Mouse (Mus musculus) ovary, adult 18-20 months (tissue): Measurements from ENCODE around the gene Oxa1l.

Experiments used
- DNase-seq: peaks from one replicate; pipeline ENCODE4 v3.0.0; 2022; ENCODE audit warnings: low spot score, mixed read lengths

The Oxa1l gene

DNA sequence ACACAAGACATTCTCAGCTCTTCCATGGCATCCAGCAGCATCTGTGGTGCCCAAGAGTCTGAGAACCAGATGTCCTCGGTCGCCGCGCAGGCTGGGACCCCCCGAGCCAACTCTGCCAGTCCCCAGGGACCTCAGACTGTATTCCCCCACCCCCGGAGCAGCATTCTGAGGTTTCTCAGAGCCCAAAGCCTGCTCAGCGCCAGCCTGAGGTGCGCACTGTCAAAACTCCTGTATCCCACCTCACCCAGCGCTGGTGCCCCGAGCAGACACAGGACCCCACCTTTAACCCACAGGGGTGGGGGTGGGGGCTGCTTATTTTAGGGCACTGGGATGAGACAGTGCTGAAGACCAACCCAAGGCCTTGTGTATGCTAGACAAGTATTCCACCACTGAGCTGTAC is 10.8 kb downstream of the Oxa1l start:
- no peak for DNase-seq

GRCm38 (mm10) chr14:54372923-54373322 is 12.3 kb downstream of the Oxa1l start:
- DNase-seq, result no peak

DNA sequence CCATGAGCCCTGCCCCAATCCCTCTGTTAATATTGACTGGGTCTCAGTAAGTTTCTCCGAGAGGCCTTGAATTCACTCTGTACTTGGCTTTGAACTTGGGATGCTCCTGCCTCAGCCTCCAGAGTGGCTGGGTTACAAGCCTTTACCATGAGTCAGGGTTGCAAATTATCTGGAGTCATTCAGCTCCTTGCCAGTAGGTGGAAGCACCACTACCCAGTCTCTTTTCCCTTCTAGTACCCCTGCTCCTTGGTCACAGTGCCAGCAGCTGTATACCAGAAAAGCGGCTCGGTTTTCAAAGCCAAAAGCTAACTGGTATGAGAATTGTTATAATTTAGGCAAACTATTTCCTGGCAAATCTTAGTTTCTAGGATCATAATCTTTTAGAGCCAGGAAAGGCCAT is 15.3 kb downstream of the Oxa1l start:
- no peak for DNase-seq

DNA sequence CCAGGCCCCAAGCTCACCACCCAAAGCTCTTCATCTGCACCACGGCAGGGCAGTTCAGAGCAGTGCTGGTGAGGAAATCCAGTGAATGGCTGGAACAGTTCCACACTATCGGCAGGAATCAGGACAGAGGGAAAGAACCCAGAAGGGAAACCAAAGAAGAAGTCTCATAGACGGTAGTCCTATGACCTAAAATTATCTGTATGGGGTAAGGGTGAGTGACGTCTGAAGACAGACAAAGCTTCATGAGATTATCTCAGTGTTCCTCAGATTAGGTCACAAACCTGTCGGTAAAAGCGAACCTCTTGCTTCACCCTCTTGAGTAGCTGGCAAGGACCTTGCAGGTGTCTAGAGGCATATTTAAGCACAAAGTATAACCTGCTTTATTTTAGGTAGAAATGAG is 16.5 kb downstream of the Oxa1l start:
- DNase-seq, result no peak

GRCm38 (mm10) chr14:54379571-54379970 is 18.9 kb downstream of the Oxa1l start:
- DNase-seq, result no peak

GRCm38 (mm10) chr14:54380616-54381015 is 20.0 kb downstream of the Oxa1l start:
- no peak for DNase-seq

DNA sequence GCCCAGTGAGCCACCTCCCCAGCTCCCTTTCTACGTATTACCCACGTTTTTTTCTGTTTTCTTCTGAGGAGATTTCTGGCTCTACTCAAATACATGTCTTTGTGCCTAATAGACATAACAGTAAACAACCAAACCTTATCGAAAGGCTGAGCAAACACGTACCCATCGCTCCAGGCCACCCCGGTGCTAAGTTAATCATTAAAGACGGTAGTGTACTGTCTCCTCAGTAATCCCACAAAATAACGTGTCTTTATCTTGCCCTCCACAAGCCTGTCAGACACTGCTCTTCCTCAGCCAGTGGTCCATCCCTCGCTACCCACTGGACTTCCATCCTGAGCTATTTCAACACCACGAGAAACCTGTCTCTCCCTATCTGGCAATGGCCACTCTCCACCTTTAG is 21.2 kb downstream of the Oxa1l start:
- DNase-seq, result no peak

DNA sequence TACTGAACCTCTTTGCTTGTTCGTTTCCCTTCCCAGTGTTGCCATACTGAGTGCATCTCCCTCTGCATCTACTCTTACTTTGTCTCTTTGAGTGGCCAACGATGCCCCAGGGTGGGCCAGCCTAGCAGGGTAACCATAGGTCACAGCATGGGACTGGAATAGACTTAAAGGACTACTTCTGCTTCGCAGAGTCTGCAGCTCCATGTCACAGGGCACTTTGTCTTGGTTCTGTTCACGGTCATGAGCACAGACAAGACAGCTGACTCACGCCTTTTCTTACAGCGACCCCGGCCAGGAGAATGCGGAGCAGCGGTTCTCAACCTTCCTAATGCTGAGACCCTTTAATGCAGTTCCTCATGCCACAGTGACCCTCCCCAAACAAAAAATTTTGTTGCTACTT is 22.0 kb downstream of the Oxa1l start:
- DNase-seq, result no peak

DNA sequence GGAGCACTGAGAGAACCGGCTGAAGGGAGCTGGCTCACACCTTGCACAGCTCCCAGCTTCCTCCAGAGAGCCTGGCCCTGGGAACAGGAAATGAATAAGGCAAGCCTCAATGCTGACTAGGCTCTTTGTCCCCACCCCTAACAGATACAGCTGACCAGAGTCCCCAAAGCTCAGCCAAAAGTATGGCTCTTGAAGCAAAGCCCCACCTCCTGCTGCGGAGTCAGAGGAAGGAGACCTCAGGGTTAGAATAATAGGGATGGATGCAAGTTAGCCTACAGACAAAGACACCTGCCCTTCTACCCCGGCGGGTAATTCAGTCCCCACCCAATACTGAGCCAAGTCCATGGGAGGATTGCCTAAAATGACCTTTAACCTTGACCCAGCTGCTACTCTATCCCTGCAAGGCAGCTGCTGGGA is 22.7 kb downstream of the Oxa1l start:
- DNase-seq, result no peak

DNA sequence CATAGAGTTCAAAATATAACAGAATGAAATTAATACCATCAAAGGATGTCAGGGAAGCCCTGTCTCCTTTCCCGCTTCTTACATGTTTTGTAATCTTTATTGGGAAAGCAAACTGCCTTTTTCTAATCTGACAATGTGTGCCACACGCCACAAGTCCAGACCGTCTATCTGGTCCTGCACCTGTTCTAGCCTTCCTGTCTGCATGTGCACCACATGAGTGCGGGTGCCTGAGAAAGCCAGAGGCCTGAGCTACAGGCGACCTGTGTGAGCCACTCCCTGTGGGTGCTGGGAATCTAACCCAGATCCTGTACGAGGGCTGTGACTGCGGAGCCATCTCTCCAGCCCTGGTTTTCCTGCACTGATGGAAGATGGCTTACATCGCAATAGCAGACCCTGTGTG is 23.8 kb downstream of the Oxa1l start:
- no peak for DNase-seq

GRCm38 (mm10) chr14:54385968-54386618 is 25.5 kb downstream of the Oxa1l start:
- no peak for DNase-seq

DNA sequence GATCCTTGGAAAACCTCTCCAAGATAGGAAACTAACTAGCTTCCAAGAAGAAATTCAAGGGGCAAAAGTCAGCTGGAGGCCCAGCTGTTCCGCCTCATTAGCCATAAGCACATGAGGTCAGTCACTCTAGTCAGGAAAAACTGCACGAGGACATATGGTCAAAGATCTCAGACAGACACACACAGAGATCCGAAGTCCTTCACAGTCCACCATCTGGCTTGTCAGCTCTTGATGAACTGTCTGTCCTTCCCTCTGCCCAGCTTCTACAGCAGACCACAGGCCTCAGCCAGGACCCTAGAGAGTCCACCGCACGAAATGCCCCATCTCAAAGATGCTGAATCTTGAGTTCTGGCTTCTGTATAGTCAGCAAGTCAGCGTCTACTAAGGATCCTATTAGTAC is 26.9 kb downstream of the Oxa1l start:
- DNase-seq, result no peak

- DNase-seq, result no peak
Observed at GRCm38 (mm10) chr14:54390843-54391242, 30.2 kb downstream of the Oxa1l start.

DNA sequence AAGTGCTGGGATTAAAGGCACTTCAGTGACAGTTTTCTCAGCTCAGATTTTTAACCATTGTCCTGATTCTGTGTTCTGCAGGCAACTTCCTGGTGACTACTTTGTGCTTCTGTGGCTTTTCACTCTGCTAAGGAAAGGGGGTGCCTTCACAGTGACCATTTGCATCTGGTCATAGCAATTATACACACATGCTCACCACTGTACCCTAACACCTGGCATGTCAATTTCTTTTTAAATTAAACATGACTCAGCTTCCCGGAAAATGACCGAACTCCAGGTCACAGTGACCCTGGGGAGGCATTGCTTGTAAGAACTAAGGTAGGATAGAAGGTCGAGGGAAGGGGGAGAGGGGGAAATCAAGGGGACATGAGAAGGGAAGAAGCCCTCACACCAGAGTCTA is 33.2 kb downstream of the Oxa1l start:
- no peak for DNase-seq

GRCm38 (mm10) chr14:54394309-54394708 is 33.7 kb downstream of the Oxa1l start:
- DNase-seq, result no peak

GRCm38 (mm10) chr14:54396685-54397084 is 36.1 kb downstream of the Oxa1l start:
- DNase-seq, result no peak

GRCm38 (mm10) chr14:54397872-54398527 is 37.4 kb downstream of the Oxa1l start:
- DNase-seq, result no peak

- no peak for DNase-seq
Observed at GRCm38 (mm10) chr14:54398528-54398916, 37.9 kb downstream of the Oxa1l start.

DNA sequence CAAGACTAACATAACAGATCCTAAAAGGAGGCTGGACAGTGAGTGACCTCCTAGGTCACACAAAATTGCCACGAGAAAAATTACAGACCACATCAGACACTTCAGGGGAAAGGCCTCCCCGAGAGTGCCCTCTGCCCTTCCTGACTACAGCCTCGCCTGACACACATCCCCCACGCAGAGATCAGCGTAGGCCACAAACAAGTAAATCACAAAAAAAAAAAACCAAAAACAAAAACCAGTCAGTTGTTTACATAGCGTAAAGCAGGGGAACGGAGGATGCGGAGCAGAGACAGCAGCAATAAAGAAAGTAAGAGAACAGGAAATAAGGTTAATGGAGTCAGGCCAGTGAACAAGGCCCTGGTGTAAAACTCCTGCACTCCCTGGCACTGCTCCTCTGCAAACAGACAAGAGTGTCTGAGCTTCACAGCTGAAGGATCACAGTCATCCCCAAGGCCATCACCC is 38.3 kb downstream of the Oxa1l start:
- no peak for DNase-seq

- DNase-seq, result no peak
Observed at GRCm38 (mm10) chr14:54401723-54402122, 41.1 kb downstream of the Oxa1l start.

DNA sequence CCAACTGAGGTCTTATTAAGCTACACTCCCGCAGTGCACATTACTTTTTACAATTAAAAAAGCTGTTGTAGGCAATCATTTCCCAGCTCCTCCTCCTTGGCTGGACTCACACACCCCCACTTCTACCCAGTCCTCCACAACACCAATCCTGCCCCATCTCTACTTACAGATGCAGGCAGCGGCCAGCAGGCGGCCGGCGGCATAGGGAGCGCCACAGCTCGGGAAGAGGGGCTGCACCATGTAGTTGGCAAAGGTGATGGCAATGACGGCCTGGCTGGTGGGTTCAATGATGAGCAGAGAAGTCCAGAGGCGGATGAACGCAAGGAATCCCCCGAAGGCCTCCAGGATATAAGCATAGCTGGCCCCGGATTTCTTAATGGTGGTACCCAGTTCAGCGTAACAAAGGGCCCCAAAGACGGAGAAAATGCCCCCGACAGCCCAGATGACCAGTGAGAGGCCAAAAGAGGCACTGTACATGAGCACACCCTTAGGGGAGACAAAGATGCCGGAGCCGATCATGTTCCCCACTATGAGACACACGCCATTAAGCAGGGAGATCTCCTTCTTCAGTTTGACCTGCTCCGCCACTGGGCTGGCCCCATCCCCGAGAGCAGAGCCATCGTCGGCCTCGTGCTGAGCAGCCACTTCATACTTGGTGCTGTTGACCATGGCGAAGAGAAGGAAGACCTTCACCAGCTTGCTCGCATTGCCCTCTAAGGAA is 47.9 kb downstream of the Oxa1l start:
- DNase-seq, result no peak

DNA sequence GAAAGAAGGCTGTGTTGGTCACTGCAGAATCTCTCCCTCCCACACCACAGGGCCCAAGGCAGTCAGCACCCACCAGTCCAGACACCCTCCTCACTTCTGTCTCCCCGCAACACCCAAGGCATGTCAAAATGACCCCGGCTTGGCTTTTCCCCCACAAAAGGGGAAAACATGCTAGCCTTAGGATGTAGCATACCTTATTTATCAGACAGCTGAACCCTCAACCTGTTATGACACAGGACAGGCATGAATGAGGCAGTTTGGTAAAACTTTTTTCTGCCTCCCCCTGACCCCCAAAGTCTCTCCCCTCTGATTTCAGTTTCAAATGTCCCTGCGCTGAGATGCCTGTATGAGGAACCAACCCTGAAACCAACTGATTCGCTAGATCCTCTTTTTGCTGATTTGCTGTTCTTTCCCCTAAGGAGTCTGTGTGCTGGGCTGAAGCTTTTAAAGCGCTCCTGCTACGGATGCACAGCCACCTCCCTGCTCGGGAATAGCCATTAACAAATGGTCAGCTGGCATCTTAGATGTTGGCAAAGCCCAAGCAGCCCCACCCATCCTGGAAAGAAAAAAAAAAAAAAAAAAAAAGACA is 48.5 kb downstream of the Oxa1l start:
- no peak for DNase-seq
